Mouse (Mus musculus) retina, embryonic 14.5 days (tissue): Measurements from ENCODE around the gene Hsf2bp.

Experiments
- DNase-seq: peaks from one replicate; pipeline ENCODE4 v3.0.0-alpha.2; 2015; ENCODE audit warnings: low spot score

Hsf2bp gene

GRCm38 (mm10) chr17:31905201-31905790 is 130.9 kb downstream of the Hsf2bp start:
- no peak for DNase-seq

- DNase-seq: no peak
Observed at GRCm38 (mm10) chr17:31904036-31904435, 132.1 kb downstream of the Hsf2bp start.

GRCm38 (mm10) chr17:31902630-31903198 is 133.4 kb downstream of the Hsf2bp start:
- no peak for DNase-seq

- no peak for DNase-seq
Observed at GRCm38 (mm10) chr17:31901461-31902204, 134.5 kb downstream of the Hsf2bp start.

GRCm38 (mm10) chr17:31898941-31899340 is 137.2 kb downstream of the Hsf2bp start:
- no peak for DNase-seq

GRCm38 (mm10) chr17:31897186-31897793 is 138.9 kb downstream of the Hsf2bp start:
- DNase-seq: no peak

GRCm38 (mm10) chr17:31896751-31897150 is 139.4 kb downstream of the Hsf2bp start:
- DNase-seq: no peak

GRCm38 (mm10) chr17:31896311-31896710 is 139.8 kb downstream of the Hsf2bp start:
- DNase-seq: no peak
